Mouse (Mus musculus): Measurements from ENCODE around the gene L2hgdh. TPM values are rescaled to one million over a fixed set of nuclear protein-coding genes. Genes with fewer than 3 reads are reported as not detected.
"Not testable (repeated sequence)": the region's sequence is repeated elsewhere in the genome, so short reads cannot be mapped to it uniquely, and the experiment has no call there.

L2hgdh gene
- total and polyA plus RNA-seq, 2 experiments: 19.6 to 38.9 TPM

GRCm38 (mm10) chr12:69674176-69674575 lies 50.5 kb downstream of the L2hgdh start:
- peak; percentile 49 for DNase-seq (ENCODE audit: extremely low read depth, low read depth, low spot score)

GRCm38 (mm10) chr12:69666721-69667120 lies 58.0 kb downstream of the L2hgdh start:
- H3K79me2 ChIP-seq (ENCODE audit: control insufficient read depth, insufficient read depth, low read length): peaks cover 27% of the 10 kb centered on the region; the same call in 1 of the 2 replicates
- no peak overlapping the region for H3K27ac ChIP-seq (replicated peaks; ENCODE audit: insufficient read depth, low read depth, low read length)
- no peak for TF ChIP-seq CTCF (IDR thresholded peaks at IDR 0.05; ENCODE audit: low read depth, low read length)
- TF ChIP-seq POLR2A (IDR thresholded peaks at IDR 0.05; ENCODE audit: extremely low read depth, insufficient read depth, low read length): no peak
- no peaks in the 10 kb centered on the region for H3K36me3 ChIP-seq (ENCODE audit: control insufficient read depth, insufficient read depth, low read length)
- H3K4me1 ChIP-seq (ENCODE audit: control insufficient read depth, insufficient read depth, low read length): peaks cover 3% of the 10 kb centered on the region; the same call in 1 of the 2 replicates
- WGBS: 95% methylated on average over 5 of the region's 5 CpGs
- no peak overlapping the region for H3K4me3 ChIP-seq (ENCODE audit: insufficient read depth, low read depth, low read length)
- no peaks in the 10 kb centered on the region for H3K27me3 ChIP-seq (ENCODE audit: control insufficient read depth, insufficient read depth, low read length)
- DNase-seq (ENCODE audit: extremely low read depth, low read depth, low spot score): no peak
- no peak overlapping the region for H3K9ac ChIP-seq (ENCODE audit: low read depth, low read length)

More at GRCm38 (mm10) chr12:69674176-69674575, 50.5 kb downstream of the L2hgdh start:
- Histone ChIP-seq H3K27me3 (ENCODE audit: control insufficient read depth, insufficient read depth, low read length) (no peaks in the 10 kb centered on the region), H3K36me3 (ENCODE audit: control insufficient read depth, insufficient read depth, low read length) (no peaks in the 10 kb centered on the region), H3K4me3 (ENCODE audit: insufficient read depth, low read depth, low read length) (no peak overlapping the region), H3K9ac (ENCODE audit: low read depth, low read length) (no peak overlapping the region), H3K27ac (replicated peaks; ENCODE audit: insufficient read depth, low read depth, low read length) (no peak overlapping the region), H3K4me1 (ENCODE audit: control insufficient read depth, insufficient read depth, low read length) (peaks cover 18% of the 10 kb centered on the region; the same call in 1 of the 2 replicates), H3K79me2 (ENCODE audit: control insufficient read depth, insufficient read depth, low read length) (peaks cover 44% of the 10 kb centered on the region)
- 14% methylated on average over 1 of the region's 1 CpGs for WGBS
- TF ChIP-seq CTCF (IDR thresholded peaks at IDR 0.05; ENCODE audit: low read depth, low read length) (no peak), POLR2A (IDR thresholded peaks at IDR 0.05; ENCODE audit: extremely low read depth, insufficient read depth, low read length) (no peak)

GRCm38 (mm10) chr12:69661658-69662057 lies 63.0 kb downstream of the L2hgdh start:
- peaks cover 3% of the 10 kb centered on the region; the same call in 1 of the 2 replicates for H3K4me1 ChIP-seq (ENCODE audit: control insufficient read depth, insufficient read depth, low read length)
- no peak overlapping the region for H3K27ac ChIP-seq (replicated peaks; ENCODE audit: insufficient read depth, low read depth, low read length)
- peak; percentile 89 for DNase-seq (ENCODE audit: extremely low read depth, low read depth, low spot score)
- H3K36me3 ChIP-seq (ENCODE audit: control insufficient read depth, insufficient read depth, low read length): no peaks in the 10 kb centered on the region
- 29% methylated on average over 5 of the region's 5 CpGs for WGBS
- no peaks in the 10 kb centered on the region for H3K27me3 ChIP-seq (ENCODE audit: control insufficient read depth, insufficient read depth, low read length)
- TF ChIP-seq POLR2A (IDR thresholded peaks at IDR 0.05; ENCODE audit: extremely low read depth, insufficient read depth, low read length): no peak
- no peak for TF ChIP-seq CTCF (IDR thresholded peaks at IDR 0.05; ENCODE audit: low read depth, low read length)
- no peak overlapping the region for H3K4me3 ChIP-seq (ENCODE audit: insufficient read depth, low read depth, low read length)
- no peak overlapping the region for H3K9ac ChIP-seq (ENCODE audit: low read depth, low read length)
- peaks cover 22% of the 10 kb centered on the region; the same call in 1 of the 2 replicates for H3K79me2 ChIP-seq (ENCODE audit: control insufficient read depth, insufficient read depth, low read length)

GRCm38 (mm10) chr12:69653973-69654372 lies 70.7 kb downstream of the L2hgdh start:
- not testable (repeated sequence) for H3K36me3 ChIP-seq (ENCODE audit: control insufficient read depth, insufficient read depth, low read length); H3K4me3 ChIP-seq (ENCODE audit: insufficient read depth, low read depth, low read length); H3K9ac ChIP-seq (ENCODE audit: low read depth, low read length); H3K79me2 ChIP-seq (ENCODE audit: control insufficient read depth, insufficient read depth, low read length); H3K4me1 ChIP-seq (ENCODE audit: control insufficient read depth, insufficient read depth, low read length); H3K27me3 ChIP-seq (ENCODE audit: control insufficient read depth, insufficient read depth, low read length); DNase-seq (ENCODE audit: extremely low read depth, low read depth, low spot score); H3K27ac ChIP-seq (replicated peaks; ENCODE audit: insufficient read depth, low read depth, low read length)

GRCm38 (mm10) chr12:69649511-69649910 lies 75.2 kb downstream of the L2hgdh start:
- WGBS: 83% methylated on average over 8 of the region's 8 CpGs
- peaks cover 5% of the 10 kb centered on the region for H3K79me2 ChIP-seq (ENCODE audit: control insufficient read depth, insufficient read depth, low read length)
- H3K27ac ChIP-seq (replicated peaks; ENCODE audit: insufficient read depth, low read depth, low read length): no peak overlapping the region
- peaks cover 13% of the 10 kb centered on the region; the same call in 1 of the 2 replicates for H3K36me3 ChIP-seq (ENCODE audit: control insufficient read depth, insufficient read depth, low read length)
- H3K27me3 ChIP-seq (ENCODE audit: control insufficient read depth, insufficient read depth, low read length): 0 out of 2 replicates have a peak, but pooled peaks cover 2% of the 10 kb centered on the region
- no peak for DNase-seq (ENCODE audit: extremely low read depth, low read depth, low spot score)
- TF ChIP-seq CTCF (IDR thresholded peaks at IDR 0.05; ENCODE audit: low read depth, low read length) (no peak), POLR2A (IDR thresholded peaks at IDR 0.05; ENCODE audit: extremely low read depth, insufficient read depth, low read length) (no peak)
- H3K9ac ChIP-seq (ENCODE audit: low read depth, low read length): no peak overlapping the region
- peaks cover 4% of the 10 kb centered on the region; the same call in 1 of the 2 replicates for H3K4me1 ChIP-seq (ENCODE audit: control insufficient read depth, insufficient read depth, low read length)
- H3K4me3 ChIP-seq (ENCODE audit: insufficient read depth, low read depth, low read length): no peak overlapping the region

GRCm38 (mm10) chr12:69645821-69646616 lies 78.7 kb downstream of the L2hgdh start:
- Histone ChIP-seq H3K27me3 (ENCODE audit: control insufficient read depth, insufficient read depth, low read length) (no peaks in the 10 kb centered on the region), H3K4me1 (ENCODE audit: control insufficient read depth, insufficient read depth, low read length) (peaks cover 7% of the 10 kb centered on the region), H3K79me2 (ENCODE audit: control insufficient read depth, insufficient read depth, low read length) (no peaks in the 10 kb centered on the region), H3K4me3 (ENCODE audit: insufficient read depth, low read depth, low read length) (no peak overlapping the region), H3K9ac (ENCODE audit: low read depth, low read length) (no peak overlapping the region), H3K36me3 (ENCODE audit: control insufficient read depth, insufficient read depth, low read length) (peaks cover 6% of the 10 kb centered on the region; the same call in 1 of the 2 replicates), H3K27ac (replicated peaks; ENCODE audit: insufficient read depth, low read depth, low read length) (no peak overlapping the region)
- 71% methylated on average over 8 of the region's 8 CpGs for WGBS
- no peak for DNase-seq (ENCODE audit: extremely low read depth, low read depth, low spot score)
- TF ChIP-seq POLR2A (IDR thresholded peaks at IDR 0.05; ENCODE audit: extremely low read depth, insufficient read depth, low read length) (no peak), CTCF (IDR thresholded peaks at IDR 0.05; ENCODE audit: low read depth, low read length) (no peak)
